Mouse (Mus musculus): ENCODE results near the gene Mob3b.

DNA sequence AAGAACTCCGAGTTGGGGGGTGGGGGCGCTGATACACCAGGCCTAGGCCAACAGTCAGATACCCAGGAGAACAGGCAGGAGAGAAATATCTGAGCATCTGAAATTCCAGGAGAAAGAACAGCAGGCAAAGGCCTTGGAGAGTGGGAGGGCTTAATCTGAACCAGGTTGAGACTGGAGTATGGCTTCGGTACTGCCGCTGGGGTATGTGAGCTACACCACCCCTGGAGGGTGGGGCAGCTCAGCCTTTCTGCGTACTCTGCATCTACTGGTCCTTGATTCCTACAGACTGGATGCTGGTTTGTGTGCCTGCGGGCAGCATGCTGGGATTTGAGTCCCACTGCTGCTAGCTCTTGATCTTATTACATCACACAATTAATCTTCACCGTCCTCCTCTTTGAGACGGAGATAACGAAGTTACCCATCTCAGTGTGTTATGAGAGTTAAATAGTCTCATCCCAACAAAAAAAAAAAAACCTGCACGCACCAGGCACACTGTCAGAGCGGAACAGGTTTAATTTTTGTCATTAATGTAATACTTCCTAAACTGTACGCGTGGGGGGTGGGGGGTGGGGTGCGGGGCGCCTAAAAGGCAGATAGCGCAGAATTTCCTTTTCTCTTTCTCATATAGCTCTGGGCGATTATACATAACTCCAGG, 57.9 kb downstream of the Mob3b start:
- TF ChIP-seq CTCF (IDR thresholded peaks at IDR 0.05; ENCODE audit: low read depth) (no peak), EP300 (IDR thresholded peaks at IDR 0.05; ENCODE audit: low read depth) (no peak)
